Mouse (Mus musculus) limb, embryonic 15.5 days (tissue): Measurements from ENCODE around the gene Ank2. TPM values are rescaled to one million over a fixed set of nuclear protein-coding genes. Genes with fewer than 3 reads are reported as not detected.
A peak's percentile ranks its signal among the peaks of the same experiment; 100 is the strongest.

Experiments
- ATAC-seq: fragments of 200-750 bp; cut with Nextera tagmentation; 2 replicates; pipeline ENCODE4 v1.8.0; 2017; ENCODE audit warnings: low read depth, moderate TSS enrichment; ENCODE audit not compliant: insufficient number of reproducible peaks, low FRiP score, low TSS enrichment
- H3K27ac ChIP-seq: fragments of 300-500 bp; sonication (generic); 2 replicates; pipeline ENCODE4 v1.5.1; 2015; ENCODE audit warnings: moderate library complexity, mild to moderate bottlenecking, inconsistent platforms
- H3K27me3 ChIP-seq: fragments of 300-500 bp; sonication (generic); 2 replicates; pipeline ENCODE4 v1.6.1; 2015; ENCODE audit warnings: inconsistent platforms
- H3K36me3 ChIP-seq: fragments of 300-500 bp; sonication (generic); 2 replicates; pipeline ENCODE4 v1.6.1; 2015; ENCODE audit warnings: inconsistent platforms
- H3K4me1 ChIP-seq: fragments of 300-500 bp; sonication (generic); 2 replicates; pipeline ENCODE4 v1.6.1; 2015; ENCODE audit warnings: inconsistent platforms
- H3K4me2 ChIP-seq: fragments of 300-500 bp; sonication (generic); 2 replicates; pipeline ENCODE4 v1.6.1; 2015; ENCODE audit warnings: mild to moderate bottlenecking, inconsistent platforms
- H3K4me3 ChIP-seq: fragments of 300-500 bp; sonication (generic); 2 replicates; pipeline ENCODE4 v1.5.1; 2015; ENCODE audit warnings: mild to moderate bottlenecking, inconsistent platforms
- H3K9ac ChIP-seq: fragments of 300-500 bp; sonication (generic); 2 replicates; pipeline ENCODE4 v1.6.1; 2015; ENCODE audit warnings: inconsistent platforms
- H3K9me3 ChIP-seq: fragments of 300-500 bp; sonication (generic); 2 replicates; pipeline ENCODE4 v1.6.1; 2016; ENCODE audit warnings: inconsistent platforms
- WGBS: fragments of 180-500 bp; shearing (Covaris S2); methylation state at CpG from one replicate; pipeline ENCODE4 v1.1.7; 2015; 5-methylcytosine and 5-hydroxymethylcytosine counted together
- polyA plus RNA-seq: library from polyadenylated mRNA; unstranded; fragments of >200 nt; fragmentation: Nextera tagmentation; extraction: Ambion mirVana; gene quantifications from 2 replicates; pipeline ENCODE4 v1.2.1, GENCODE M21; 2015

Gene Ank2
- polyA plus RNA-seq, 1 experiment from 2014 or later = 34.5 TPM

GRCm38 (mm10) chr3:127013976-127014375 lies 485.2 kb downstream of the Ank2 start:
- Histone ChIP-seq H3K4me1 (peaks cover 4% of the 10 kb centered on the region), H3K36me3 (0 out of 2 replicates have a peak, but pooled peaks cover 1% of the 10 kb centered on the region), H3K9me3 (no peaks in the 10 kb centered on the region), H3K4me3 (no peak overlapping the region), H3K27ac (no peak overlapping the region), H3K9ac (no peak overlapping the region), H3K4me2 (no peak overlapping the region), H3K27me3 (no peaks in the 10 kb centered on the region)
- ATAC-seq = no peak
- WGBS = 70% methylated on average over 4 of the region's 4 CpGs

- H3K27ac ChIP-seq = no peak overlapping the region
- H3K36me3 ChIP-seq = peaks cover 9% of the 10 kb centered on the region; the same call in 1 of the 2 replicates
- H3K4me3 ChIP-seq = no peak overlapping the region
- H3K27me3 ChIP-seq = no peaks in the 10 kb centered on the region
- no peak overlapping the region for H3K4me2 ChIP-seq
- 60% methylated on average over 8 of the region's 8 CpGs for WGBS
- H3K9me3 ChIP-seq = no peaks in the 10 kb centered on the region
- H3K9ac ChIP-seq = no peak overlapping the region
- ATAC-seq = no peak
- H3K4me1 ChIP-seq = peaks cover 3% of the 10 kb centered on the region; the same call in 1 of the 2 replicates
Measured at GRCm38 (mm10) chr3:127012525-127012924, 486.6 kb downstream of the Ank2 start.

GRCm38 (mm10) chr3:127005898-127006673 lies 493.1 kb downstream of the Ank2 start:
- Histone ChIP-seq H3K9me3 (no peaks in the 10 kb centered on the region), H3K27ac (no peak overlapping the region), H3K4me3 (no peak overlapping the region), H3K27me3 (no peaks in the 10 kb centered on the region), H3K9ac (no peak overlapping the region), H3K4me1 (peaks cover under 1% of the 10 kb centered on the region; the same call in 1 of the 2 replicates), H3K4me2 (no peak overlapping the region), H3K36me3 (peaks cover 11% of the 10 kb centered on the region; the same call in 1 of the 2 replicates)
- 84% methylated on average over 9 of the region's 9 CpGs for WGBS
- no peak for ATAC-seq

- ATAC-seq = no peak
- 81% methylated on average over 9 of the region's 9 CpGs for WGBS
- no peak overlapping the region for H3K4me3 ChIP-seq
- H3K27ac ChIP-seq = no peak overlapping the region
- no peak overlapping the region for H3K4me2 ChIP-seq
- peaks cover 4% of the 10 kb centered on the region; the same call in 1 of the 2 replicates for H3K4me1 ChIP-seq
- H3K9ac ChIP-seq = no peak overlapping the region
- H3K27me3 ChIP-seq = no peaks in the 10 kb centered on the region
- peaks cover 11% of the 10 kb centered on the region; the same call in 1 of the 2 replicates for H3K36me3 ChIP-seq
- H3K9me3 ChIP-seq = no peaks in the 10 kb centered on the region
Measured at GRCm38 (mm10) chr3:127004860-127005633, 494.1 kb downstream of the Ank2 start.

GRCm38 (mm10) chr3:127003946-127004345 lies 495.2 kb downstream of the Ank2 start:
- Histone ChIP-seq H3K4me2 (no peak overlapping the region), H3K9ac (no peak overlapping the region), H3K27me3 (no peaks in the 10 kb centered on the region), H3K9me3 (no peaks in the 10 kb centered on the region), H3K27ac (no peak overlapping the region), H3K36me3 (peaks cover 9% of the 10 kb centered on the region; the same call in 1 of the 2 replicates), H3K4me3 (no peak overlapping the region), H3K4me1 (peaks cover 4% of the 10 kb centered on the region; the same call in 1 of the 2 replicates)
- WGBS = 91% methylated on average over 11 of the region's 11 CpGs
- no peak for ATAC-seq

- H3K27ac ChIP-seq = peak overlapping the region; percentile 82
- no peak overlapping the region for H3K9ac ChIP-seq
- H3K27me3 ChIP-seq = no peaks in the 10 kb centered on the region
- H3K9me3 ChIP-seq = no peaks in the 10 kb centered on the region
- H3K36me3 ChIP-seq = no peaks in the 10 kb centered on the region
- H3K4me1 ChIP-seq = peaks cover 18% of the 10 kb centered on the region
- peak overlapping the region; percentile 30 for H3K4me3 ChIP-seq
- no peak for ATAC-seq
- WGBS = 8% methylated on average over 8 of the region's 8 CpGs
- peak overlapping the region; percentile 45 for H3K4me2 ChIP-seq
Measured at GRCm38 (mm10) chr3:126998742-126999112, 500.4 kb downstream of the Ank2 start.

GRCm38 (mm10) chr3:126998008-126998741 lies 501.0 kb downstream of the Ank2 start:
- peaks cover 18% of the 10 kb centered on the region for H3K4me1 ChIP-seq
- peak overlapping the region; percentile 82 for H3K27ac ChIP-seq
- H3K4me3 ChIP-seq = peak overlapping the region; percentile 30
- WGBS = 8% methylated on average over 12 of the region's 12 CpGs
- H3K9me3 ChIP-seq = no peaks in the 10 kb centered on the region
- no peaks in the 10 kb centered on the region for H3K27me3 ChIP-seq
- H3K4me2 ChIP-seq = peak overlapping the region; percentile 45
- ATAC-seq = peak; percentile 81
- no peak overlapping the region; the same call in 1 of the 2 replicates for H3K9ac ChIP-seq
- H3K36me3 ChIP-seq = no peaks in the 10 kb centered on the region

- H3K4me1 ChIP-seq = peaks cover 18% of the 10 kb centered on the region
- no peak overlapping the region for H3K9ac ChIP-seq
- peak overlapping the region; percentile 82 for H3K27ac ChIP-seq
- 13% methylated on average over 17 of the region's 17 CpGs for WGBS
- H3K9me3 ChIP-seq = no peaks in the 10 kb centered on the region
- ATAC-seq = no peak
- no peaks in the 10 kb centered on the region for H3K36me3 ChIP-seq
- H3K4me3 ChIP-seq = peak overlapping the region; percentile 30
- no peaks in the 10 kb centered on the region for H3K27me3 ChIP-seq
- peak overlapping the region; percentile 45 for H3K4me2 ChIP-seq
Measured at GRCm38 (mm10) chr3:126997391-126998007, 501.7 kb downstream of the Ank2 start.

- H3K4me1 ChIP-seq = peaks cover 18% of the 10 kb centered on the region
- H3K4me3 ChIP-seq = no peak overlapping the region
- H3K4me2 ChIP-seq = 0 out of 2 replicates have a peak overlapping the region, but pooled peaks have one; percentile 45
- ATAC-seq = no peak
- H3K27me3 ChIP-seq = no peaks in the 10 kb centered on the region
- H3K36me3 ChIP-seq = no peaks in the 10 kb centered on the region
- H3K9me3 ChIP-seq = no peaks in the 10 kb centered on the region
- 80% methylated on average over 8 of the region's 8 CpGs for WGBS
- no peak overlapping the region for H3K9ac ChIP-seq
- H3K27ac ChIP-seq = no peak overlapping the region
Measured at GRCm38 (mm10) chr3:126996721-126997120, 502.4 kb downstream of the Ank2 start.

- H3K4me2 ChIP-seq = no peak overlapping the region
- no peaks in the 10 kb centered on the region for H3K9me3 ChIP-seq
- peaks cover 16% of the 10 kb centered on the region for H3K4me1 ChIP-seq
- no peaks in the 10 kb centered on the region for H3K36me3 ChIP-seq
- H3K9ac ChIP-seq = no peak overlapping the region
- H3K4me3 ChIP-seq = no peak overlapping the region
- no peak for ATAC-seq
- H3K27me3 ChIP-seq = no peaks in the 10 kb centered on the region
- no peak overlapping the region for H3K27ac ChIP-seq
- 73% methylated on average over 4 of the region's 4 CpGs for WGBS
Measured at GRCm38 (mm10) chr3:126995970-126996369, 503.2 kb downstream of the Ank2 start.

- 81% methylated on average over 7 of the region's 7 CpGs for WGBS
- Histone ChIP-seq H3K4me1 (peaks cover 14% of the 10 kb centered on the region), H3K36me3 (no peaks in the 10 kb centered on the region), H3K27ac (no peak overlapping the region), H3K4me3 (no peak overlapping the region), H3K27me3 (no peaks in the 10 kb centered on the region), H3K9me3 (no peaks in the 10 kb centered on the region), H3K4me2 (no peak overlapping the region), H3K9ac (no peak overlapping the region)
- no peak for ATAC-seq
Measured at GRCm38 (mm10) chr3:126994149-126994548, 505.0 kb downstream of the Ank2 start.
